Mouse (Mus musculus) midbrain, embryonic 11.5 days (tissue): ENCODE measurements around the gene Stk11. TPM values are rescaled to one million over a fixed set of nuclear protein-coding genes. Genes with fewer than 3 reads are reported as not detected.

Experiments used
- ATAC-seq: fragments of 200-750 bp; cut with Nextera tagmentation; 2 replicates; pipeline ENCODE4 v1.8.0; 2017; ENCODE audit warnings: moderate TSS enrichment, moderate library complexity; ENCODE audit not compliant: low FRiP score
- DNase-seq: peaks from one replicate; pipeline ENCODE4 v3.0.0; 2015; ENCODE audit warnings: low spot score; ENCODE audit errors: missing footprints
- H3K27ac ChIP-seq: fragments of 300-500 bp; sonication (generic); 2 replicates; pipeline ENCODE4 v1.5.1; 2014; ENCODE audit warnings: low read depth, low read length
- H3K27me3 ChIP-seq: fragments of 300-500 bp; sonication (generic); 2 replicates; pipeline ENCODE4 v1.6.1; 2014; ENCODE audit warnings: mild to moderate bottlenecking, low read length, moderate library complexity, mixed read lengths; ENCODE audit not compliant: control insufficient read depth, insufficient read depth
- H3K36me3 ChIP-seq: fragments of 300-500 bp; sonication (generic); 2 replicates; pipeline ENCODE4 v1.6.1; 2014; ENCODE audit warnings: mild to moderate bottlenecking, low read length, moderate library complexity, mixed read lengths; ENCODE audit not compliant: control insufficient read depth, insufficient read depth
- H3K4me1 ChIP-seq: fragments of 300-500 bp; sonication (generic); 2 replicates; pipeline ENCODE4 v1.6.1; 2014; ENCODE audit warnings: low read length; ENCODE audit not compliant: control insufficient read depth, insufficient read depth
- H3K4me2 ChIP-seq: fragments of 300-500 bp; sonication (generic); 2 replicates; pipeline ENCODE4 v1.6.1; 2014; ENCODE audit warnings: mild to moderate bottlenecking, moderate library complexity
- H3K4me3 ChIP-seq: fragments of 300-500 bp; sonication (generic); 2 replicates; pipeline ENCODE4 v1.5.1; 2014; ENCODE audit warnings: low read depth, low read length
- H3K9ac ChIP-seq: fragments of 300-500 bp; sonication (generic); 2 replicates; pipeline ENCODE4 v1.6.1; 2014; ENCODE audit warnings: low read length
- H3K9me3 ChIP-seq: fragments of 300-500 bp; sonication (generic); 2 replicates; pipeline ENCODE4 v1.6.1; 2016; ENCODE audit warnings: low read length; ENCODE audit not compliant: control insufficient read depth
- WGBS: fragments of 180-500 bp; shearing (Covaris S2); extraction: QIAGEN DNeasy Blood & Tissue Kit; methylation state at CpG from one replicate; pipeline ENCODE4 v1.1.7; 2014; 5-methylcytosine and 5-hydroxymethylcytosine counted together
- polyA plus RNA-seq: library from polyadenylated mRNA; unstranded; fragments of >200 nt; fragmentation: Nextera tagmentation; extraction: Ambion mirVana; gene quantifications from 2 replicates; pipeline ENCODE4 v1.2.1, GENCODE M21; 2014

The Stk11 gene
- polyA plus RNA-seq, 1 experiment from 2014 or later, result 23.1 TPM

DNA sequence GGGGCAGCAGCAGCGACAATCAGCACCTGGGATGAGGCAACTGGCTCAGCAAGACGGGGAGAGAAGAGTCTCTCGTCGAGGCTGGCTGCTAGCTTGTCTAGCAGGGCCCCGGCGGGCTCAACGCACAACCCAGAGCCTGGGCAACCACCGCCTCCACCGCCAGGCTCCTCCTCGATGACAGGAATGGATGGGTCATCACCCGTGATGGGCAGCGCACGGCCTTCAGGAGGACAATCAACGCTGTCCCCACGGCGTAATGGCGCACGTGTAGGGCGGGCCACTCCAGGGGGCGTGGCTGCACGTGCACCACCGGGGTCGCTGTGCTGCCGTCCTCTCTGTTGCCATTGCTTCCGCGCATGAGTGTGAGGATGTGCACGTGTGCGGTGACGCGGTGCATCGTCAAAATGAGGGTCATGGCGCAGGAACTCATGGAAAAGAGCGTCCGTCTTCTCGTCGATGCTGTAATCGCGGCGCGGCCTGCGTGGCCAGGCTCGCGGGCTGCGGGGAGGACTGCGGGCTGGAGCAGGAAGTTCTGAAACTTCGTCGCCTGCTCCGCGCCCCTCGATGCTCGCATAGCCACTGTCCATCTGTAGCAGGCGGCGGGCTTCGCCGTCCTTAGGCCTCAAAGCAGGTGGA, 15.8 kb downstream of the Stk11 start:
- H3K36me3 ChIP-seq, result peaks cover 27% of the 10 kb centered on the region
- H3K4me3 ChIP-seq, result 0 out of 2 replicates have a peak overlapping the region, but pooled peaks have one; percentile 3
- peaks cover 11% of the 10 kb centered on the region for H3K27me3 ChIP-seq
- no peaks in the 10 kb centered on the region for H3K9me3 ChIP-seq
- H3K9ac ChIP-seq, result peak overlapping the region; percentile 44; the same call in 1 of the 2 replicates
- peak; percentile 94 for DNase-seq
- peak; percentile 50; the same call in 1 of the 2 replicates for ATAC-seq
- H3K4me1 ChIP-seq, result peaks cover 14% of the 10 kb centered on the region
- 14% methylated on average over 55 of the region's 55 CpGs for WGBS
- peak overlapping the region; percentile 28 for H3K4me2 ChIP-seq
- no peak overlapping the region for H3K27ac ChIP-seq

DNA sequence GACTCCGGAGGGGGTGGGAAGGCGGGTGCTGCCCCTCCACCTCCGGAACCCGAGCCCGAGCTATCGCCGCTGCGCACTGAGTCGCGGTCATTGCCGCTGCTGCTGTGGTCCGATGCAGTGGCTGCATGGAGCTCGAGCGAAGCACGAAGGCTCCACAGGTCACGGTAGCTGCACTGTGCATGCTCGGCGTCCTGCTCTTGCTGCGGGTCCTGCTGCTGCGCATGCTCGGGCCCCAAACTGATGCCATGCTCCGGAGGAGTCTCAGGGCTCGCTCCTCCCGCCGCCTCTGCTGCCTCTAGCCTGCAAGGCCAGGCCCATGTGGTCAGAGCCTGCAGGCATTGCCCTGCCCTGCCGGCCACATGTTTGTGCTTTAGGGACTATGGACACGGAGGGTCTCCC, 16.3 kb downstream of the Stk11 start:
- Histone ChIP-seq H3K27me3 (peaks cover 16% of the 10 kb centered on the region), H3K36me3 (peaks cover 26% of the 10 kb centered on the region), H3K9me3 (no peaks in the 10 kb centered on the region), H3K4me3 (0 out of 2 replicates have a peak overlapping the region, but pooled peaks have one; percentile 3), H3K27ac (no peak overlapping the region), H3K9ac (peak overlapping the region; percentile 44; the same call in 1 of the 2 replicates), H3K4me2 (peak overlapping the region; percentile 28), H3K4me1 (peaks cover 19% of the 10 kb centered on the region)
- peak; percentile 92 for DNase-seq
- peak; percentile 12; the same call in 1 of the 2 replicates for ATAC-seq
- WGBS, result 31% methylated on average over 27 of the region's 27 CpGs

DNA sequence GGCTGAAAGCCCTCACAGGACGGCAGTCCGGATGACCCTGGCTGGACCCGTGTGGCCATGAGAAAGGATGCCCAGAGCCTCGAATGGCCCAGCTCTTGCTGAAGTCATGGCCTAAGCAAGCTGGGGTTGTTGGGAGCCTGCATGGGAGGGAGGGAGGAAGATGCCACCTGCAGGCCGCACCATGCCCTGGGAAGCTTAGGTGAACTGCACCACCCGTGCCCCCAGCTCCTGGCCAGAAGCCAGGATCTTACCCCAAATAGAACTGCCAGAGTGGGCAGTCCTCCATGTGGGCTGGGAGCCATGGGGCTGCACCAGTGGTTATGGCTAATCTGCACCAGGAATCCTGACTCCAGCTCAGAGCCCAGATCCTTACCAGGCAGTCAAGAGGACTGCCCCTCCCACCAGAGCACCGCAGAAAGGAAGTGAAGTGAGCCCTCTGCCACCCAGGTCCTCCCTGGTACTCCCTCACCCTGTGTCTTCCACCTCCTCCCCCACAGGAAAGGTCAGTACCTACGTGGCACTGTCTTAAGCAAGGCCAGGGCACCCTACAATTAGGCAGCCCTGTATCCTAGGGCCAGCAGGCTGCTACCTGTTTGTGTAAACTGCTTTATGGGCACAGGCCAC, 17.7 kb downstream of the Stk11 start:
- Histone ChIP-seq H3K4me2 (no peak overlapping the region), H3K27me3 (peaks cover 20% of the 10 kb centered on the region), H3K9ac (no peak overlapping the region), H3K4me3 (no peak overlapping the region), H3K27ac (no peak overlapping the region), H3K4me1 (peaks cover 33% of the 10 kb centered on the region), H3K9me3 (no peaks in the 10 kb centered on the region), H3K36me3 (peaks cover 14% of the 10 kb centered on the region)
- ATAC-seq, result no peak
- WGBS, result 85% methylated on average over 7 of the region's 8 CpGs
- DNase-seq, result peak; percentile 84

DNA sequence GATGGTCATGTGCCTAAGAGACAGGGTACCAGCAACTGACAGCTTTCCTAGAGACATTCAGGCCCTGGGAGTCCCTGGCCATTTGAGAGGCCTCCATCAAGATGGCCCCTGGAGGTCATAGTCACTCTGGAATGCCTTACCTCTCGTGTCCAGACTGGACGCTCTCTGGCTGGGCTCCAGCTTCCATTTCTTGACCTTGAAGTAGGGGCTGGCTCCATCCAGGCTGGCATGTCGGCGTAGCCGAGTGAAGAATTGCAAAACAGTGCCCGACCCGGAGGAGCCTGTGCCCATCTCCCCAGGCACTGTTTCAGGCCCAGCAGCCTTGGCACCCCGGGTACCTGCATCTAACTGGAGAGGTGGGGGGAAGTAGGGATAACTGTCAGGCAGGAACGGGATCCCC, 18.8 kb downstream of the Stk11 start:
- H3K4me3 ChIP-seq, result no peak overlapping the region
- peaks cover 40% of the 10 kb centered on the region for H3K4me1 ChIP-seq
- peaks cover 23% of the 10 kb centered on the region for H3K27me3 ChIP-seq

DNA sequence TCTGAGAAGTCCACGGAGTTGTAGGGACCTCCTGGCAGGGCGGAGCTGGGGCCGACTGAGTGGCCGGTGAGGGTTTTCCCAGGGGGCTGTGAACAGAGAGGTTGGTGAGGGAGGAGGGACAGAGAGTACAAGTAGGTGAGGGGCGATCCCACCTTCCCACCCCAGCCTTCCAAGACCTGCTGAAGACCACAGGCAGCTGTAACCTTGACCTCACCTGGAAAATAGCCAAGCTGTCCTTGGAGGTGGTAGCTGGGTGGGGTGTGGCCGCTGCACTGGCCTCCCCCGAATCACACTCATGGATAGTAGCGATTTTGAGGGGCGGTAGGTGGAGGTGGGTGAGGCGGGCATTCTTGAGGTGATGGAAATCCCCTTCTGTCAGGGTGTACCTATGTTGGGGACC, 19.6 kb downstream of the Stk11 start:
- 92% methylated on average over 10 of the region's 10 CpGs for WGBS
- no peak overlapping the region for H3K4me3 ChIP-seq
- peaks cover 41% of the 10 kb centered on the region for H3K4me1 ChIP-seq
- no peak overlapping the region for H3K27ac ChIP-seq
- H3K36me3 ChIP-seq, result peaks cover 4% of the 10 kb centered on the region; the same call in 1 of the 2 replicates
- no peak overlapping the region for H3K4me2 ChIP-seq
- no peak overlapping the region for H3K9ac ChIP-seq
- ATAC-seq (no peak), DNase-seq (no peak)
- H3K9me3 ChIP-seq, result no peaks in the 10 kb centered on the region
- H3K27me3 ChIP-seq, result peaks cover 23% of the 10 kb centered on the region

More for the DNA sequence above, 18.8 kb downstream of the Stk11 start:
- no peak overlapping the region for H3K9ac ChIP-seq
- no peak for DNase-seq
- H3K36me3 ChIP-seq, result peaks cover 11% of the 10 kb centered on the region
- no peak overlapping the region for H3K4me2 ChIP-seq
- 92% methylated on average over 9 of the region's 9 CpGs for WGBS
- no peaks in the 10 kb centered on the region for H3K9me3 ChIP-seq
- no peak overlapping the region for H3K27ac ChIP-seq
- ATAC-seq, result no peak

DNA sequence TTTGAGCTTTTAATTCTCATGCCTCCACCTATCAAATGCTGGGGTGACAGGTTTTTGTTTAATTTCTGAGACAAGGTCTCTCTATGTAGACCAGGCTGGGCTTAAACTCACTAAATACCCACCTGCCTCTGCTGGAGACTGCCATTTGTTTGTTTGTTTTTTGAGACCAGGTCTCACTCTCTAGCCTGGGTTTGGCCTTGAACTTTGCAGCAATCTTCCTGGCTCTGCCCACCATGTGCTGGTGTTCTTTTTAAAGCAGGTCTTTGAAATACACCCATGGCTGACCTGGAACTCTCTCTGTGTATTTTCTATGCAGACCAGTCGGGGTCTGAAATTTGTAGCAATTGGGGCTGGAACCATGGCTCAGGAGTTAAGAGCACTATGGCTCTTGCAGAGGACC, 20.0 kb downstream of the Stk11 start:
- H3K4me1 ChIP-seq, result peaks cover 41% of the 10 kb centered on the region
- no peak overlapping the region for H3K9ac ChIP-seq
- ATAC-seq (no peak), DNase-seq (no peak)
- 85% methylated on average over 1 of the region's 1 CpGs for WGBS
- H3K4me3 ChIP-seq, result no peak overlapping the region
- no peak overlapping the region for H3K4me2 ChIP-seq
- H3K36me3 ChIP-seq, result 0 out of 2 replicates have a peak, but pooled peaks cover 3% of the 10 kb centered on the region
- no peaks in the 10 kb centered on the region for H3K9me3 ChIP-seq
- peaks cover 23% of the 10 kb centered on the region for H3K27me3 ChIP-seq
- no peak overlapping the region for H3K27ac ChIP-seq

DNA sequence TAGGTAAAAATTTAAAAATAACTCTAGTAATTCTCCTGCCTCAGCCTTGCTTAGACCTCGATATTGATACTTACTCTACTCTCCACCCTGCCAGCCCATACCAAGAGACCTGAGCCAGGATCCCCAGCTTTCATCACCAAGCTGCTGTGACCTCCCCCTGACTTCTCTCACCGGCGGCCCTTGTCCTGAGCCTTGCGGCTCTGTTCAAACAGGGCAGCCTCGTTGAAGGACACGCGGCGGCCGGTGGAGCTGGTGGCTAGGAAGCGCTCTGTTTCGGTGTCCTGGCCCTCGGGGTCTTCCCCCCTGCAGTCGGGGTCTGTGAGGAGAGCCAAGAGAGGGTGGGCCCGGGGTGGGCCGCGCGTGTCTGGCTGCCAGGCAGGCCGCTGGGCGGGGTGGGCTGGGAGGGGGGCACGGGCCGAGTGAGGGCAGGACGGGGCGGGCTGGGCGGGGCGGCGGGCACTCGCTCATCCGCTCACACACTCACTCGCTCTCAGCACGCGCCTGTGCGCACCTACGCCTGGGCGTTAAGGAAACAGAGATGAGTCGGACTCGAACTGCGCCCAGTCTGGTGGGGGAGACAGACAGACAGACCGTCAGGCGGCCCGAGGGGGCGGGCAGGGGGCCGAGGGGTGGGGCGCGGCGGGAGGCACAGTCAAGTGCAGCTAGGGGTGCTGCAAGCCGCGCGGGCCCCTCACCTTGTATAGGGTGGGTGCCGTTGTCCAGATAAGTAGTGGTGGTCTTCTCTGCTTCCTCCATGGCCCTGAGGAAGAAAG, 20.8 kb downstream of the Stk11 start:
- ATAC-seq, result no peak
- H3K4me1 ChIP-seq, result peaks cover 38% of the 10 kb centered on the region
- no peaks in the 10 kb centered on the region for H3K9me3 ChIP-seq
- no peaks in the 10 kb centered on the region for H3K36me3 ChIP-seq
- DNase-seq, result no peak
- H3K4me3 ChIP-seq, result peak overlapping the region; percentile 74; the same call in 1 of the 2 replicates
- no peak overlapping the region for H3K9ac ChIP-seq
- H3K4me2 ChIP-seq, result peak overlapping the region; percentile 94
- peaks cover 22% of the 10 kb centered on the region for H3K27me3 ChIP-seq
- no peak overlapping the region for H3K27ac ChIP-seq
- 15% methylated on average over 46 of the region's 49 CpGs for WGBS

DNA sequence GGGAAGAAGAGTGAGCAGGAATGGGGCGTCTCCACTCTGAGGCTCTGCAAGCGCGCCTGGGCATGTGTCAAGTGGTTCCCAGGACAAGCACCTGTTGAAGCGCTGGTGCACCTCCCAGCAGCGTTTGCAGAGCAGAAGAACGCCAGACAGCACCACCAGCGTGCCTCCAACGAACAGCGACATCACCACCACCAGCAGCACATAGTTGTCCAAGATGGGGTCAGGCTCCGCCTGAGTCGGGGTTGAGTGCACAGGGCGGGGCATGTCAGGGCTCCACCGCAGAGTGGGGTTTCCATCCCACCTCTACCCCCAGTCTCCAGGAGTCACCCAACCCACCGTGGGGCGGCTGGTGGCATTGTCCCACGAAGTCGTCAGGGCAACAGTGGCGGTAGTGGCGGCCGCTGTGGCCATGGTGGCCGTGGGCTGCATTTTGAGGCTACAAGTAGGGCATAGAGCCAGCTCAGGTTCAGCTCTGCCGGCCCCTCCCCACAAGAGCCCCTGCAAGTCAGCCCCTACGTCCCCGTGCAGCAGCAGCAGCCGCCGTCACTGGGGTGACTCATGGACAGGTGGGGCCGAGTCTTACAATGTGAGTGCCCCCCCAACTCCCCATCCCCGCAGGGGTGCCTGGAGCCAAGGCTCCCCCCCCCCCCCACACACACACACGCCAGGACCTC, 21.5 kb downstream of the Stk11 start:
- WGBS, result 4% methylated on average over 29 of the region's 29 CpGs
- H3K27me3 ChIP-seq, result peaks cover 21% of the 10 kb centered on the region
- DNase-seq, result no peak

More for the DNA sequence above, 21.5 kb downstream of the Stk11 start:
- no peaks in the 10 kb centered on the region for H3K9me3 ChIP-seq
- no peak overlapping the region; the same call in 1 of the 2 replicates for H3K27ac ChIP-seq
- peaks cover 30% of the 10 kb centered on the region for H3K4me1 ChIP-seq
- no peak for ATAC-seq
- H3K9ac ChIP-seq, result peak overlapping the region; percentile 87
- H3K36me3 ChIP-seq, result no peaks in the 10 kb centered on the region
- peak overlapping the region; percentile 74 for H3K4me3 ChIP-seq
- H3K4me2 ChIP-seq, result peak overlapping the region; percentile 94
